Mouse (Mus musculus): Measurements from ENCODE around the gene Auts2. TPM values are rescaled to one million over a fixed set of nuclear protein-coding genes. Genes with fewer than 3 reads are reported as not detected.

Auts2 gene
- total and polyA plus RNA-seq, 3 experiments = not detected

- DNase-seq (ENCODE audit: extremely low read depth) = no peak
- Histone ChIP-seq H3K79me2 (replicated peaks; ENCODE audit: control insufficient read depth, extremely low read depth, insufficient read depth, poor library complexity, severe bottlenecking) (no peaks in the 10 kb centered on the region), H3K4me1 (ENCODE audit: control insufficient read depth in 1 of 2, insufficient read depth in 2 of 2) (no peaks in the 10 kb centered on the region), H3K9ac (ENCODE audit: insufficient read depth, low read depth) (no peak overlapping the region), H3K27ac (ENCODE audit: insufficient read depth, low read depth) (no peak overlapping the region), H3K4me3 (replicated peaks in 1 of 3; ENCODE audit: low read depth in 2 of 3, low read length in 2 of 3, poor library complexity in 1 of 3) (no peak overlapping the region), H3K9me3 (replicated peaks; ENCODE audit: low read length) (peaks cover 80% of the 10 kb centered on the region), H3K27me3 (replicated peaks) (no peaks in the 10 kb centered on the region), H3K4me2 (ENCODE audit: insufficient read depth, low read depth, poor library complexity, severe bottlenecking) (no peak overlapping the region), H3K36me3 (replicated peaks in 1 of 2; ENCODE audit: control insufficient read depth in 1 of 2, insufficient read depth in 1 of 2, low read length in 1 of 2) (no peaks in the 10 kb centered on the region)
- dilution Hi-C loops (cut with MboI; ENCODE audit: extremely low pct_ligation_motif_present, extremely low pct_unique_long_range_greater_than_20kb, low sequenced_read_pairs) = no loop called here
- in situ Hi-C loops (cut with MboI; ENCODE audit: low pct_ligation_motif_present, low pct_unique_long_range_greater_than_20kb, low sequenced_read_pairs) = no loop called here
- TF ChIP-seq SIN3A (IDR thresholded peaks at IDR 0.05; ENCODE audit: low read length) (no peak), CHD1 (IDR thresholded peaks at IDR 0.05; ENCODE audit: low read depth, low read length) (no peak), MAX (IDR thresholded peaks at IDR 0.05; ENCODE audit: low read length) (no peak), MAZ (IDR thresholded peaks at IDR 0.05; ENCODE audit: low read depth, low read length) (no peak), MYC (IDR thresholded peaks at IDR 0.05; ENCODE audit: low read depth, low read length) (no peak), IRF4 (IDR thresholded peaks at IDR 0.05; ENCODE audit: low read depth, low read length) (no peak), ZKSCAN1 (IDR thresholded peaks at IDR 0.05; ENCODE audit: borderline replicate concordance, low read depth, low read length) (no peak), RAD21 (IDR thresholded peaks at IDR 0.05; ENCODE audit: low read depth, low read length) (no peak), USF1 (IDR thresholded peaks at IDR 0.05; ENCODE audit: low read depth, low read length) (no peak), USF2 (conservative IDR thresholded peaks at IDR 0.05; ENCODE audit: low read depth, low read length) (no peak), RCOR1 (conservative IDR thresholded peaks at IDR 0.05; ENCODE audit: low read depth, low read length) (no peak), PAX5 (IDR thresholded peaks at IDR 0.05; ENCODE audit: low read length) (no peak), NRF1 (IDR thresholded peaks at IDR 0.05; ENCODE audit: low read depth, low read length) (no peak), ZC3H11A (IDR thresholded peaks at IDR 0.05; ENCODE audit: low read depth, low read length) (no peak), CHD2 (IDR thresholded peaks at IDR 0.05; ENCODE audit: low read length) (no peak), NELFE (IDR thresholded peaks at IDR 0.05; ENCODE audit: low read depth, low read length) (no peak), MAFK (IDR thresholded peaks at IDR 0.05; ENCODE audit: insufficient replicate concordance, low read length) (no peak), TCF12 (IDR thresholded peaks at IDR 0.05; ENCODE audit: low read depth, low read length) (no peak), POLR2AphosphoS2 (IDR thresholded peaks at IDR 0.05; ENCODE audit: low read depth, low read length) (no peak)
Measured at GRCm38 (mm10) chr5:131466131-131466530, 1077.0 kb downstream of the Auts2 start.

GRCm38 (mm10) chr5:131463402-131463801 is 1079.7 kb downstream of the Auts2 start:
- H3K27ac ChIP-seq (ENCODE audit: insufficient read depth, low read depth) = no peak overlapping the region
- TF ChIP-seq UBTF (IDR thresholded peaks at IDR 0.05; ENCODE audit: low read depth, low read length) = no peak
- no peak for TF ChIP-seq ZMIZ1 (IDR thresholded peaks at IDR 0.05; ENCODE audit: low read depth, low read length)
- no peak for TF ChIP-seq ZKSCAN1 (IDR thresholded peaks at IDR 0.05; ENCODE audit: borderline replicate concordance, low read depth, low read length)
- no peak for TF ChIP-seq TCF12 (IDR thresholded peaks at IDR 0.05; ENCODE audit: low read depth, low read length)
- no peak for TF ChIP-seq MAFK (IDR thresholded peaks at IDR 0.05; ENCODE audit: insufficient replicate concordance, low read length)
- no peak for TF ChIP-seq HCFC1 (IDR thresholded peaks at IDR 0.05; ENCODE audit: low read depth, low read length)
- TF ChIP-seq CHD2 (IDR thresholded peaks at IDR 0.05; ENCODE audit: low read length) = no peak
- TF ChIP-seq POLR2A (IDR thresholded peaks at IDR 0.05; ENCODE audit: low read depth, low read length) = no peak
- no peak for TF ChIP-seq ZC3H11A (IDR thresholded peaks at IDR 0.05; ENCODE audit: low read depth, low read length)
- TF ChIP-seq EP300 (IDR thresholded peaks at IDR 0.05; ENCODE audit: low read length) = no peak
- no peak for TF ChIP-seq USF2 (conservative IDR thresholded peaks at IDR 0.05; ENCODE audit: low read depth, low read length)
- no peak for TF ChIP-seq JUND (conservative IDR thresholded peaks at IDR 0.05; ENCODE audit: low read depth, low read length)
- TF ChIP-seq NRF1 (IDR thresholded peaks at IDR 0.05; ENCODE audit: low read depth, low read length) = no peak
- no peak for TF ChIP-seq RAD21 (IDR thresholded peaks at IDR 0.05; ENCODE audit: low read depth, low read length)
- TF ChIP-seq RCOR1 (conservative IDR thresholded peaks at IDR 0.05; ENCODE audit: low read depth, low read length) = no peak
- no peak for TF ChIP-seq MAX (IDR thresholded peaks at IDR 0.05; ENCODE audit: low read length)
- TF ChIP-seq JUN (IDR thresholded peaks at IDR 0.05; ENCODE audit: insufficient read depth, low read depth, low read length) = no peak
- no peaks in the 10 kb centered on the region for H3K79me2 ChIP-seq (replicated peaks; ENCODE audit: control insufficient read depth, extremely low read depth, insufficient read depth, poor library complexity, severe bottlenecking)
- H3K9me3 ChIP-seq (replicated peaks; ENCODE audit: low read length) = peaks cover 80% of the 10 kb centered on the region
- no peaks in the 10 kb centered on the region for H3K36me3 ChIP-seq (replicated peaks in 1 of 2; ENCODE audit: control insufficient read depth in 1 of 2, insufficient read depth in 1 of 2, low read length in 1 of 2)
- in situ Hi-C loops (cut with MboI; ENCODE audit: low pct_ligation_motif_present, low pct_unique_long_range_greater_than_20kb, low sequenced_read_pairs) = no loop called here
- H3K4me3 ChIP-seq (replicated peaks in 1 of 3; ENCODE audit: low read depth in 2 of 3, low read length in 2 of 3, poor library complexity in 1 of 3) = no peak overlapping the region
- dilution Hi-C loops (cut with MboI; ENCODE audit: extremely low pct_ligation_motif_present, extremely low pct_unique_long_range_greater_than_20kb, low sequenced_read_pairs) = no loop called here
- H3K4me2 ChIP-seq (ENCODE audit: insufficient read depth, low read depth, poor library complexity, severe bottlenecking) = no peak overlapping the region
- H3K27me3 ChIP-seq (replicated peaks) = no peaks in the 10 kb centered on the region
- DNase-seq (ENCODE audit: extremely low read depth) = no peak
- H3K4me1 ChIP-seq (ENCODE audit: control insufficient read depth in 1 of 2, insufficient read depth in 2 of 2) = no peaks in the 10 kb centered on the region
- no peak overlapping the region for H3K9ac ChIP-seq (ENCODE audit: insufficient read depth, low read depth)

All from CH12.LX (cell line).